Mouse (Mus musculus) cerebellum, adult 9-10 months (tissue): Measurements from ENCODE around the gene Mast1.
"Not testable (repeated sequence)": the region's sequence is repeated elsewhere in the genome, so short reads cannot be mapped to it uniquely, and the experiment has no call there.

ENCODE experiments used
- DNase-seq: peaks from one replicate; pipeline ENCODE4 v3.0.0; 2022

The Mast1 gene

DNA sequence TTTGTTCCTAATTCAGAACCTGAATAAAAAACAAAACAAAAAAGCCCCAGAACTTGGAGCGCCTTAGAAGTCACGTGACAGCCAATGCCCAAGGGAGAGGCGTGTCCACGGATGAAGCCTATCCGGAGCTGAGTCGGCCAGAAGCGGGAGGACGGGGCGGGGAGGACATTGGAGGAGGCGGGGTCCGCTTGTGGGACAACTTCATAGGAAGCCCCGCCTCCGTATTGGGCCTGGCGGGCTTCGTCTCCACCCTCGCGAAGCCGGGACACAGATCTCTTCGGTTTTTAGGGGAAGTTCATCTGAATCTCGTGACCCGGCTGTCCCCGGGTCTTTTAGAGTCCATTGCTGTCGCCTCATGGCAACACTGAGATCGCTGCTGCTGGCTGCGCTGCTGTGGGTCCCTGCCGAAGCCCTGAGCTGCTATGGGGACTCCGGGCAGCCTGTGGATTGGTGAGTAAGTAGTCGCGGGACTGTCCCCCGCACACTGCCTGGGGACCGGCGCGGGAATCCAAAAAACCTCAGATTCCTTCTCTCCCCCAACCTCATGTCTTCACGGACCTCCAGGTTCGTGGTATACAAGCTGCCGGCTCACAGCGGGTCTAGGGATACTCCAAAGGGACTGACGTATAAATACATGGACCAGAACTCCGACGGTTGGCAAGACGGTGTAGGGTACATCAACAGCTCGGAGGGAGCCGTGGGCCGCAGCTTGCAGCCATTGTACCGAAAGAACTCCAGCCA, 28.6 kb downstream of the Mast1 start, which contains the start of gene Dnase2a:
Gene Dnase2a (plus strand): TSS at position 140 of the 741 bp plus-strand sequence.
- DNase-seq, result peak; percentile 87

DNA sequence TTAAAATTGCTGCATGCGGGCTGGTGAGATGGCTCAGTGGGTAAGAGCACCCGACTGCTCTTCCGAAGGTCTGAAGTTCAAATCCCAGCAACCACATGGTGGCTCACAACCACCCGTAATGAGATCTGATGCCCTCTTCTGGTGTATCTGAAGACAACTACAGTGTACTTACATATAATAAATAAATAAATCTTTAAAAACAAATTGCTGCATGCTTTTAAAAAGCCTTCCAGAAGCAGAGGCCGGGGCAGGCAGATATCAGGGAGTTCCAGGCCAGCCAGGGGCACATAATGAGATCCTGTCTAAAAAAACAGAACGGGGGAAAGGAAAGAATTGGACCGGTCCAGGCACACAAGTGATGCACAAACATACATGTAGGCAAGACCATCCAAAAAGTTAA, 29.2 kb downstream of the Mast1 start:
- DNase-seq, result not testable (repeated sequence)

- DNase-seq, result no peak
Measured at GRCm38 (mm10) chr8:84907493-84907892, 29.7 kb downstream of the Mast1 start.

DNA sequence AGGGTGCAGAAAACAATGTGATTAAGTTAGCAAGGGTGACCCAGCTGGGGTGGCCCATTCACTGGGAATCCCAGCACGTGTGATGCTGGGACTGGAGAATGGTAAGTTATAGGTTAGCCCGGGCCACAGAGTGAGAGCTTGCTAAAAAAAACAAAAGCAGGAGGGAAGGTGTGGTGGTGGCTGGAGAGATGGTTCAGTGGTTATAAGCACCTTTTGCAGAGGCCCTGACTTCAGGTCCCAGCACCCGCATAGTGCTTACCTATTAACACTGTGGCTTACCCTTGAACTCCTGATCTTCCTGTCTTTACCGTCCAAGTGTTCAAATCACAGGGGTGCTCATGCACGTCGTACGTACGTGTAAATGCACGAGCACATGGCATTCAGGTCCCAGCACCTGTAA, 30.1 kb downstream of the Mast1 start:
- DNase-seq, result no peak

DNA sequence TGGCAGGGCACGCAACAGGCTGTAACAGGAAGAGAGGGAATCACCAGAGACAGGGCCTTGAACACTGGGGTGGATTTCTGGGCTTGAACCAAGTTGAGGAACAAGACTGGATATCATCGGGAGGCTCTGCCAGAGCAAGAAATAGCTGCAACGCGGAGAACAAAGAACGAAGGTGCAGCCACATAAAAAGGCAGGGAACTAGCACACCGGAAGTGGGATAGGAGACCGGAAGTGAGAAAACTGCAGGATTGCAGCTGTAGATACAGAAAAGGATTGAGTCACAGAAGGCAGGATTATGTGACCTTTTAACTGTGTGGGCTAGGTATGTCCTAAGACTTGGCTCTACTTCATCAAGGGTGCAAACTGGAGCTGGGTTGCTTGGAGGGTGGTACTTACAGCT, 32.8 kb downstream of the Mast1 start:
- no peak for DNase-seq

DNA sequence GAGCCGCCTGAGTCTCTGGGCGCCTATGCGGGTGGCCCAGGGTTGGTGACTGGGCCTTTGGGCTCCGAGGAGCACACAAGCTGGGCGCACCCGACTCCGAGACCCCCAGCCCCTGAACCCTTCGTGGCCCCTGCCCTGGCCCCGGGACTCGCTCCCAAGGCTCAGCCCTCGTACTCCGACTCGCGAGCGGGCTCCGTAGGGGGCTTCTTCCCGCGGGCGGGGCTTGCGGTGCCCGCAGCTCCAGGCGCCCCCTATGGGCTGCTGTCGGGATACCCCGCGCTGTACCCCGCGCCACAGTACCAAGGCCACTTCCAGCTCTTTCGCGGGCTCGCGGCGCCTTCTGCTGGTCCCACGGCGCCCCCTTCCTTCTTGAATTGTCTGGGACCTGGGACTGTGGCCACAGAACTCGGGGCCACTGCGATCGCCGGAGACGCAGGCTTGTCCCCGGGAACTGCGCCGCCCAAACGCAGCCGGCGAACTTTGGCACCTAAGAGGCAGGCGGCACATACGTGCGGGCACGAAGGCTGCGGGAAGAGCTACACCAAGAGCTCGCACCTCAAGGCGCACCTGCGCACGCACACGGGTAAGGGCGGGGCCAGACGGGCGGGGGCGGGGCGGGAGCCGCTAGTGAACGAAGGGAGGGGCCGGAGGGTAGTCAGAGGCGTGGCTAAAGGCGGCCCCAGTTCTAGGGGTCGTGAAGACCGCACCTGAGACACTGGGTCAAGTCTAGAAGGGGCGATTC, 34.1 kb downstream of the Mast1 start:
- DNase-seq, result peak; percentile 97

- no peak for DNase-seq
Measured at GRCm38 (mm10) chr8:84902367-84902919, 34.7 kb downstream of the Mast1 start.

- DNase-seq, result no peak
Measured at GRCm38 (mm10) chr8:84901752-84902151, 35.4 kb downstream of the Mast1 start, which contains the start of gene Klf1. Klf1 (plus strand) TSS chr8:84901928.

- no peak for DNase-seq
Measured at GRCm38 (mm10) chr8:84901071-84901470, 36.1 kb downstream of the Mast1 start.

DNA sequence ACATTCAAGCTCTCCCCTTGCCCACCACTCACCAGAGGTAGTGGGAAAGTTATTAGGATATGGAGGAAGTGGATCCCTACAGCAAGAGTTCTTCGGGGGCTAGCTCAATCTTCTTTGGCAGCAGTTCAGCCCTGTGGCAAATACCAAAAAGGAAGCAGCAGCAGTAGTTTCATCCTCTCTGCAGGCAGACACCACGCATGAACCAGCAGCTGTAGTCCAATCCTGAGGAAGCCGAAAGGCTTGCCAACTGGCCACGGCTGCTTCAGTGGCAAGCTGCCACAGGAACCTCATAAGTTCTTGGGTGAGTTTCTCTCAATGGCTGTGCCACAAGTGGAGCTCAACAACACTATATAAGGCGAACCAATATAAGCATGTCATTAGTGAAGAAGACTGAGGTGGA, 41.2 kb downstream of the Mast1 start:
- DNase-seq, result no peak

GRCm38 (mm10) chr8:84893709-84894134, 43.4 kb downstream of the Mast1 start, which contains the start of gene Gcdh:
Gcdh (minus strand) TSS chr8:84893921.
- peak; percentile 95 for DNase-seq

GRCm38 (mm10) chr8:84892993-84893708, 44.0 kb downstream of the Mast1 start:
- no peak for DNase-seq

DNA sequence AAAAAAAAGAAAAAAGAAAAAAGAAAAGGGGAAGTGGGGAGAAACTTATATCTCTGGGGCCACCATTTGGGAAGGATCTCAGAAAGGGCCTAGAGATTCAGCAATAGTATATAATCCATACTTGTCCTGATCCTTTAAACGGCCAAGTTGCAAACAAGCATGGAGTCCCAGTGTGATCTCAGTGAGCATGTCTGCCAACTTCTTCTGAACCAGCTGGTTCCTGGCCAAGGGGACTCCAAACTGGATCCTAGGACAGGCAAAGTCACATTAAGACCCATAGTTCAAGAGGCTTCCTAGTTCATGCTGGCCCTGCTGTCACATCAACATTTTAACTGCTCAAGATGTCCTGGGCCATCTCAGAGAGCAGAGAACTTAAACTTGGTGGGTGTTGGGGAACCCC, 48.0 kb downstream of the Mast1 start:
- DNase-seq, result no peak

DNA sequence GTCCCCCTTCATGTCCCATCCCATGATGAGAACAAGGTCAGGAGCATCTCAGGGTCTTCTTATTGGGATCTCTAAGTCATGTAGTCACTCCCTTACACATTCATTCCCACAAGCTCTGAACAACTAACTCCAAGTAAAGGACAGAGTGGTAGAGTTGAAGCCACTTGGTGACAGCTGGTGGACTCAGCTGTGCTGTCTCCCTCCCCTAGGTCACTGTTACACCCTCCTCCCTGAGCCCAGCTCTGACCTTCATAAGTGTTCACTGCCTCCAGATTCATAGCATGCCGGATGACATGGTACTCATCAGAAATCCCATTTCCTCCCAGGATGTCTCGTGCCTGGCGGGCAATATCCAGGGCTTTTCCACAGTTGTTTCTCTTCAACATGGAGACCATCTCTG, 48.9 kb downstream of the Mast1 start:
- no peak for DNase-seq

GRCm38 (mm10) chr8:84884728-84885127, 52.4 kb downstream of the Mast1 start:
- no peak for DNase-seq

GRCm38 (mm10) chr8:84878915-84879314, 58.2 kb downstream of the Mast1 start:
- no peak for DNase-seq

DNA sequence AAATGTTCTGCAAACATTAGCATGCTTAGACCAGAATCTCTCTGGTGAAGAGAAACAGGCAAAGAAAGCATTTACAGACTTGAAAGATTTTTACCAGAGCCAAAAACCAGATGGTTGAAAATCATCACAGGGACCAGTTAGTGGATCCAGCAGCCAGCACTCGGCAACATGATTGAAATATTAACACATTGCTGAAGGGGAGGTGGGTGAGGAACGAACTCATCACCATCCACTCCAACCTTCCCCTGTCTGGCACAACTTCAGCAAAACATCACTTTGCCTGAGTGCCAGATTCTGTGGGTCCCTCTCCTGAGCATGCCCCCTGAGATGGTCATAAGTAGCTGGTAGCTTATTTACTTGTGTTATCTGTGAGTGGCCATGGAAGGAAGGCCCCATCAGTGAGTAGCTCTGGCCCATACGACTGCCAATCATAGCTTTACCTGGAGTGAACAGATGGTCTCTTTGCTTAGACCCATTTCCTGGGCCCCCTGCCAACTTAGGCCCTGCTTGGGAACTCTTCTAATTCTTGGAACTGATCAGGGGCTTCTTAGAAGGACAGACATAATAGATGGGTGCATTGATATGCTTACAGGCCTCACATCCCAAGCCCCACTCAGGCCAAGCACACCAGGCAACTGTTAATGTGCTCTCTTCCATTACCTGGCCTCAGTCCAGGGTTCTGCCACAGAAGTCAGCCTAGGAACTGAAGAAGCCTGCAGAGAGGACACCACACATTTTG, 59.7 kb downstream of the Mast1 start:
- peak; percentile 86 for DNase-seq

GRCm38 (mm10) chr8:84874339-84874738, 62.8 kb downstream of the Mast1 start:
- DNase-seq, result no peak

DNA sequence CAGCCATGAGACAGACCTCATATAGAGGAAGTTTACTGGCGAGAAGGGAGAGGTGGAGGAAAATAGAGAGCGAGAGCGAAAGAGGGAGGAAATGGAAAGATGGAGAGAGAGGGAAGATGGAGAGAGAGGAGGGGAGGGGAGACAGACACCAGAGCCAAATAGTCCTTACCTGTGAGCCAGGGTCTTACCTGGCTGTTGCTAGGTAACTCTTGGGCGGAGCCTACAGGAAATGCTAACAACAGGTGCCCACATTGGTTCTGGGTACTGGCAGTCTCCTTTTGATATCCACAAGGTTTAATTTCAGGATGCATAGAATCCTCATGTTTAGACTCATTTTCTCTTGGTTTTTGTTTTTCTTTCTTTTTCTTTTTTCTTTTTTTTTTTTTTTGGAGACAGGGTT, 64.1 kb downstream of the Mast1 start:
- no peak for DNase-seq

DNA sequence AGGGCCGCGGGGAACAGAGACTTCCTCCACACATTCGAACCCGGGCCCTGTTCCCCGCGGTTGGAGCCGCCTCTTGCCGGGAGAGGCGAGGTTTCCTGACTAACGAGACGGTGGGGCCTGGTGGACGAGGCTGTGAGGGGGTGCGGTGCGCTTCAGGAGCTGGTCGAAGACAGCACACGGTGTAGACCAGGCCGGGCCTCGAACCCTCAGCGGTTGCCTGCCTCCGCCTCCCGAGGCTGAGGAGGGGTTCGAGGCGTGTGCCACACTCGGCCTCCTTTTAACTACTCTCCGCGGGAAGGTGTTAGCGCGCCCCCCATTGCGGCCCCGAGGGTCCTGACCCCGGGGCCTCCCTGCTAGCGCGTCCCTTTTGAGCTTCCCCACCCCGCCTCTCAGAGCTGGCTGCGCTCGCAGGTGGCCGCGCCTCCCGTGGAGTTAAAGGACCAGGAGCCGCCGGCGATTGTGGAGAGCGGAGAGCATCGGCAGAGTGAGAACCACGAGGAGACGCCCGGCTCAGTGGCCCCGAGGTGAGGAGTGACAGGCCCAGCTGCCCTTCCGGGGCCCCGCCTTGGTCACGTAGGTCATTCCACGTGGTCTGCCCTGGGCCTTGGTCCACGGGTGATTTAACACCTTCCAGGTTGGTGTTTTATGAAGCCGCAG, 64.7 kb downstream of the Mast1 start:
- DNase-seq, result no peak

DNA sequence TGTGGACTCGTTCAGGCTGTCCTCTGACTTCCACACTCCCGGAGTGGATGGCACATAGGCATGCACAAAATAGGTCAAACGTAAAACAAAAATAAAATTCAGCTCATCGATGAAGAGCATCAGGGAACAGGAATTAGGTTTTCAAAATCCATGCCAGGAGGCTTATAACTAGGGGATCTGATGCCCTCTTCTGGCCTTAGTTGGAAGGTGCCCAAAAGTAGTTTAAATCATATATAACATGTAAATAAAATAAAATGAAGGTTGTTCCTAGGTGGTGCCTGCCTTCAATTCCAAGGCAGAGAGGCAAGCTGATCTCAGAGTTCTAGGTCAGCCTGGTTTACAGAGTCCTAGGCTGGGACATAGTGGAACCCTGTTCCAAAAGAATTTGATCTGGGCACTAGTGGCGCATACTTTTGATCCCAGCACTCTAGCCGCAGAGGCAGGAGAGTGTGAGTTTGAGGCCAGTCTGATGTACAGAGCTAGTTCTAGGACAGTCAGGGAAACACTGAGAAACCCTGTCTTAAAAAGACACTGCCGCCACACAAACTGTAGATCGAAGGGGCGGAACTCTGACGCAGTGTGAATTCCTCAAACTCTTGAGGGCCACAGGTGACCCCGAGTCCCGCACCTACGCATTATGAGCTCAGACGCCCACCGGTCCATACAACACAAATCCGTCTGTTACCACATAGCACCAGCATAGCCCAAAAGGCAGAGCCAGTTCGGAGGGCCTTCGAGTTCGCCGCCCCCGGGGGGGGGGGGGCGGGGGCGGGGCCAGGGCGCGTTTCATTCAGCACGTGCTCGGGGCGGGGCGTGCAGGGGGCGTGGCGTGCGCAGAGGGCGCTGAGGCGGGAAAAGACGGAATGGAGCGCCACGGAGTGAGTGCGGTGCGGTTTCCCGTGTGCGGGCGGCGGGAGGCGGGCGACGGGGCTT, 65.5 kb downstream of the Mast1 start, which contains the start of gene Syce2:
Gene Syce2 (plus strand): TSS at position 736 of the 933 bp plus-strand sequence.
- DNase-seq, result peak; percentile 71
